Mouse (Mus musculus) urinary bladder, postnatal 25 days (tissue): Measurements from ENCODE around the gene Krtap3-3.
"Not testable (repeated sequence)": the region's sequence is repeated elsewhere in the genome, so short reads cannot be mapped to it uniquely, and the experiment has no call there.

Source experiments
- DNase-seq: peaks from one replicate; pipeline ENCODE4 v3.0.0; 2022; ENCODE audit warnings: low spot score

The Krtap3-3 gene

DNA sequence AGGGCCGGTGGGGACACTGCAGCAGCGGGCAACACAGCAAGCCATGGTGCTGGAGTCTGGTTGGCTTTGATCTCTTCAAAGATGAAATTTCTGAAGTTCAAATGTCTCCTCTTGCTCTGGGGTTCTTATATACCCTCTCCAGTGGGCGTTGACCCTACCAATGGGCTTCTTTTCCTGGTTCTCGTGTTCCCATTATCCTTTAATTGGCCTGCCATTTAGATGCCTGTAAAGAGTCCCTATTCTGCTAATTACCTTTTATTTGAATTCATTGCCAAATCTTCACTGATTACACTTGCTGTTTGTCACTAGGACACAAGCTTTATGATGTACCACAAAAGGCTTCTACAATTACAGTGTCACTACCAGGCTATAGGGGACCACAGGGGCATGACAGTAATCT is at the start of gene Krtap3-3:
Gene Krtap3-3 (minus strand): TSS at position 101 of the 400 bp plus-strand sequence.
- DNase-seq: no peak

- DNase-seq: not testable (repeated sequence)
Observed at GRCm38 (mm10) chr11:99597742-99598141, 47.1 kb upstream of the Krtap3-3 start, which contains the start of gene Krtap9-3. Gene Krtap9-3, minus strand, starts transcription at chr11:99598105.

- no peak for DNase-seq
Observed at GRCm38 (mm10) chr11:99590981-99591380, 40.3 kb upstream of the Krtap3-3 start, which contains the start of gene Krtap1-3. Gene Krtap1-3, minus strand, starts transcription at chr11:99591339.

DNA sequence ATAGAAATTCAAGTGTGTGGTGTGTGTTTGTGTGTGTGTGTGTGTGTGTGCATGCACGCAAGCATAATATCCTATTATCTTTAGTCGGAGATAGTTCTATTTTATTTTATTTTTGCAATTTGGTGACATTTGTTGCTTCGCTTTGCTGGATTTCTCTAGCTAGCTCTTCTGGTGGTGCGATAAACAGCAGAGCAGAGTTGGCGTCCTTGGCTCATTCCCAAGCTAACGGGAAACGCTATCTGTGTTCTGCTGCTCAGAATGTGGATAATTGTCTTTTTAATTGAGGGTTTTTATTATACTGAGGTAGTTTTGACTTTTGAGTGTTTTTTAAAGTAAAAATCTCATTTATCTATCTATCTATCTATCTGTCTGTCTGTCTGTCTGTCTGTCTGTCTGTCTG is 34.4 kb upstream of the Krtap3-3 start:
- DNase-seq: no peak

GRCm38 (mm10) chr11:99583245-99583704 is 32.6 kb upstream of the Krtap3-3 start, which contains the start of gene Krtap1-4:
Gene Krtap1-4, minus strand, starts transcription at chr11:99583654.
- no peak for DNase-seq

- no peak for DNase-seq
Observed at GRCm38 (mm10) chr11:99581564-99581963, 30.9 kb upstream of the Krtap3-3 start.

- no peak for DNase-seq
Observed at GRCm38 (mm10) chr11:99581051-99581450, 30.4 kb upstream of the Krtap3-3 start.

DNA sequence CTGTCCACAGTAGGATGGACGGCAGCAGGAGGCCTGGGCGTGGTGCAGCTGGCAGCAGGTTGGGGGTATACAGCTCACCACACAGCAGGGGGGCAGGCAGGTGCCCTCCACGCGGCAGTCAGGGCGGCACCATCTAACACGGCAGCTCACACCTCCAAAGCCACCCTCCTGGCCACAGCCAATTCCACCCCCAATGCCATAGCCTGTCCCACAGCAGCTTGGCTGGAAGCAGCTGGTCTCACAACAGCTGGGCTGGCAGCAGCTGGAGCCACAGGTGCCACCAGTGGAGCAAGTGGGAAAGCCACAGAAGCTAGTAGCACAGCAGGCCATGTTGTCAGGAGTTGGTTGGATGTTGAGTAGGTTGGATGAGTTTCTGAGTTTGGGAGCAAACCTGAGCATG is 30.0 kb upstream of the Krtap3-3 start, which contains the start of gene Krtap1-5:
Gene Krtap1-5 (minus strand): TSS at position 381 of the 400 bp plus-strand sequence.
- no peak for DNase-seq

GRCm38 (mm10) chr11:99574106-99574505 is 23.4 kb upstream of the Krtap3-3 start:
- peak; percentile 68 for DNase-seq

GRCm38 (mm10) chr11:99573164-99573563 is 22.5 kb upstream of the Krtap3-3 start:
- DNase-seq: no peak

DNA sequence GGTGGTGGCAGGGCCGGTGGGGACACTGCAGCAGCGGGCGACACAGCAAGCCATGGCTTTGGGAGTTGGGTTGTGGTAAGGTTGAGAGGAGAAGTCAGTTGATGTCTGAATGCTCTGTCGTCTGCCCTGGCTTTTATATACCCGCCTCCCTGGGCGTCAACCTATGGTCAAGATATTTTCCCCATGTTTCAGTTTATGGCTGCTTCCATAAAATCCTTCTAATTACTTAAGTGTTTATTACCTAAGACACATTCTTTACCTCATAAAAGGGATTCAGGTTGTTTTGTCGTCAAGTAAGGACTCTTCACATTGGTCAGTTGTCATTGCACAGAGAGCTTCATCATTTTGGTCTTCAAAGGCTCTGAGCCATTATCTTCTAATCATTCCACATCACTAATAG is 15.9 kb upstream of the Krtap3-3 start, which contains the start of gene Krtap3-1:
Gene Krtap3-1 (minus strand): TSS at position 101 of the 400 bp plus-strand sequence.
- DNase-seq: no peak

DNA sequence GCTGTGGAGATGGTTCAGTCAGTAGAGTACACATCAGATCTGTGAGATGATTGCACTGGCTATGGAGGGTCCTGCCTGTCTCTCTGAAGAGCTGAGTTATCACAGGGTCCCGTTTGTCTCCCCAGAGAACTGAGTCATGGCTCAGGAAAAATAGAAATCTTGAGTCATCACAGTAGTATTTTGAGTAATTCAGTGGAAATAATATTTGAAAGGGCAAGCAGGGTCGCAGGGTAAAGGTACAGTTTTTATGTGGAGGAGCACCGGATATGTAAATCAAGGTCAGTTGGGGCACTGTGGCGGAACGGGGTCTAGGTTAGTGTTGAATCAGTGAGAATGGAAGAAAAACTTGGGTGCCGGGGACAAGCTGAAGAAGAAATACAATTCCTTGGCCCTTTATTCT is 11.9 kb upstream of the Krtap3-3 start:
- no peak for DNase-seq

- no peak for DNase-seq
Observed at GRCm38 (mm10) chr11:99559366-99559765, 8.7 kb upstream of the Krtap3-3 start, which contains the start of gene Gm11939. Gene Gm11939, minus strand, starts transcription at chr11:99559466.

DNA sequence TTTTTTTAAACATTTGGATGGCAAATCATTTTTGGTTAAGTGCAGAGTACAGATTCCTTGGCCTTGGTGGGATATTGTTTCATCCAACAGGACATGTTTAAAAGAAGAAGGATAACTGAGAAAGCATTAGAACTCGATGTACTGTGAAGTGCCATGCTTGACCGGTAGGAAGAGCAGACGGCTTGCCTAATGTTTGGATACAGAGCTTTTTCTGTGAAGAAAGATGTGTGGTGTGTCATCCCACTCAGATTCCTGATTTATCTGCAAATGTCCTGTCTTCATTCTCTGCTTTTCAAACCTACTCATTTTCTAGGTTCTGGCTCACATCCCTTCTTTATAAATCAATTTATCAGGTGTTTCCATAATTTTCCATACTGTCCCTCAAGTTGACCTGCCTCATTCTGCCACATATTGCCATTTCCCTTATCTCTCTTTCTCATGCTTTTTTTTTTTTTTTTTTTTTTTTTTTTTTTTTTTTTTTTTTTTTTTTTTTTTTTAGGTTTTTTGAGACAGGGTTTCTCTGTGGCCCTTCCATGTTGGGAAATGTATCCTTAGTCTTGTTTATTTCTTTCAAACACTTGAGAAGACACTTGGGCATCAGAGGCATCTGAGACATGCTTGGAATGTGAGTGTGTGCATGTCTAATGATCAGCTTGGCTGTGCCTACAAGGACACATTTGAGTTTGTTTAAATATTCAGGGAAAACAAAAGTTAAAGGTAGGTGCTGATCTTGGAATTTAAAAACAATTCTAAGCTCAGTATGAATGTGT is 7.5 kb upstream of the Krtap3-3 start:
- DNase-seq: no peak

- DNase-seq: no peak
Observed at GRCm38 (mm10) chr11:99556753-99557152, 6.1 kb upstream of the Krtap3-3 start, which contains the start of gene Krtap3-2. Gene Krtap3-2, minus strand, starts transcription at chr11:99556853.

DNA sequence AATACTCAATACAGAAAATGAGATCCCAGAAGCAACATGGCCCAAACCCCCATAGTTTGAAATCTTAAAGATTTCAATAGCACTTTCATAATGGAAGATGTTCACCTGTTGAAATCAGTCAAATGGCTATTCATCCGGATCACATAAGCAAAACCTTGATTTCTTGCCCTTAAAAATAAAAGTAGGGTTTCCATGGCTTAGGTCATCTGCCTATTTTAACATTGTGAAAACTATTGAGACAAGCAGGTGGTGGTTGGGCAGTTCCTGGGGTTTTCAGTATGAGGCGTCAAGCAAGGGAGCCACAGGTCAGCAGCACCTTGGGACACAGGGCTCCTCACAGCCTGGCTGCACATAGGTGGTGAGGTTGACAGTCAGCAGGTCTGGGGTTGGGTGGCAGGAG is 5.5 kb upstream of the Krtap3-3 start:
- DNase-seq: no peak

GRCm38 (mm10) chr11:99547892-99548291 is 2.8 kb downstream of the Krtap3-3 start:
- no peak for DNase-seq

- no peak for DNase-seq
Observed at GRCm38 (mm10) chr11:99539721-99540120, 10.9 kb downstream of the Krtap3-3 start.

- DNase-seq: no peak
Observed at GRCm38 (mm10) chr11:99521288-99521860, 29.3 kb downstream of the Krtap3-3 start, which contains the start of gene Krt39. Gene Krt39, minus strand, starts transcription at chr11:99521338.

DNA sequence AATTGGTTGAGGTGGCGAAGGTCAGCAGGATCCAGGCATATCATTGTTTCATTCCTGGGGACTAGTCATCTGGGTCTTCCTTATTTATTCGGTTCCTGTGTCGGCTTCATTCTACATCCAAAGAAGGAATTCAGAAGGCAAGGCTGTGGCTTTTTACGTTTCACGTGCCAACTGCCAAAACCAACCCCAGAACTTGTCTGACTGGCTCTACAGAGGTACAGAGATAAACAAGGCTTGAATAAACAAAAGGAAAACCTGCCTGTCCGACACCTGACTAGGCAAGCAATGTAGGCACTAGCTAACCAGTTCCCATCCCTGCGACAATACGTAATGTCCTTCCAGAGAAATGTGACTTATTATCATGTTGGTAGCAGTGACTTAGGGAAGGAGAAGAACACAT is 36.6 kb downstream of the Krtap3-3 start:
- peak; percentile 22 for DNase-seq
